Mouse (Mus musculus): ENCODE results near the gene Shisa5.

DNA sequence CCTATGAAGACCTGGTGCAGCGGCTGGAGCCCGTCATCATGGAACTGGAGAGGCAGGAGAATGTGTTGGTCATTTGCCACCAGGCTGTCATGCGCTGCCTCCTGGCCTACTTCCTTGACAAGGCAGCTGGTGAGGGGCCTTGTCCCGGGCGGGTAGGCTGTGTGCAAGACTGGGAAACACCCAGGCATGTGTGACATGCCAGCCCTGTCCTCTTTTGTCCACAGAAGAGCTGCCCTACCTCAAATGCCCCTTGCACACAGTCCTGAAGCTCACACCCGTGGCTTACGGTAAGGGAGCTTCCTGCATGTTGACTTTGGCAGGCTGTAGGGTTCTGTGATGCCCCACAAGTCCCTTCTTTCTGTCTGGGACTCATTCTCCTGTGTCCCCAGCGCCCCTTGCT, 10.8 kb upstream of the Shisa5 start:
- TF ChIP-seq EP300 (IDR thresholded peaks at IDR 0.05; ENCODE audit: insufficient read depth, low read depth, low read length), result no peak
- no peak for TF ChIP-seq POLR2A (IDR thresholded peaks at IDR 0.05; ENCODE audit: insufficient read depth, low read length)

Measured in ES-Bruce4 (cell line).